Mouse (Mus musculus) erythroblast, embryonic 14.5 days (primary cell): ENCODE data around the gene Bhmt2.

Experiments used
- GATA1 ChIP-seq: IDR thresholded peaks from 2 replicates; pipeline ENCODE4 v1.6.1; 2012; ENCODE audit warnings: low read length, inconsistent platforms, mixed read lengths
- TAL1 ChIP-seq: IDR thresholded peaks from 3 replicates; pipeline ENCODE4 v1.6.1; 2012; ENCODE audit warnings: low read length, inconsistent platforms, mixed read lengths

GRCm38 (mm10) chr13:93713826-93714225, 39.7 kb upstream of the Bhmt2 start:
- TF ChIP-seq TAL1 (no peak), GATA1 (no peak)
